Mouse (Mus musculus) lung, postnatal 14 days (tissue): ENCODE measurements around the gene Anks3.

Experiments
- DNase-seq: peaks from one replicate; pipeline ENCODE4 v3.0.0; 2021

Gene Anks3

DNA sequence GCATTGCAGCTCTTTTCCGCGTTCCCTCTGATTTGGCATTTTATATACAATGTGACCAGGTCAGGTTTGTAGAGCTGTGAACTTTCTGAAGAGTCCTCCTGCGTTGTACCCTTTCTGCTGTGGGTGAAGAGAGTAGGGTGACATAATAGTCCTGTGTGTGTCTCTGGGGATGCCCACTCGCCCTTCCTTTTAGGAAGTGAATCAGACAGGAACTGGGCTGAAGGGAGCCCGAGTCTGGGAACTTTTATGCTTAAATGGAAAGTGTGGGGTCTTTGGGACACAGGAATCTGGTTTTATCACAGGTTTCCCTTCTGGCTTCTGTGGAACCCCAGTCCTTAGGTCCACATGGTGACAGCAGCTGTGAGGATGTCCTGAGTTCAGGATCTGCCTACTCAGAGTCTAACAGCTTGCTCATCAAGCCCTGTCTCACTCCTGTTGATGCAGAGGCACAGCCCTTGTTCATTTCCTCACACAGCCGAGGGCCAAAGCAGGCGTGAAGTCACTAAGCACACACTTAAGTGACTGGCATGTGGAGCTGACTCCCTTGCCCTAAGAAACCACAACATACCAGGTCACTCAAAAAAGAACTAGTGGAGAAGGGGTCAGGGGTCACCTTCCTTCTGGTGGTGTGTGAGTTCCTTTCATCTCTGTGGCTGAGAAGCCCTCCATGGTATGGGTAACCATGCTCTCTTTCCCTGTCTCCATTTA lies 69.7 kb downstream of the Anks3 start:
- DNase-seq: no peak

DNA sequence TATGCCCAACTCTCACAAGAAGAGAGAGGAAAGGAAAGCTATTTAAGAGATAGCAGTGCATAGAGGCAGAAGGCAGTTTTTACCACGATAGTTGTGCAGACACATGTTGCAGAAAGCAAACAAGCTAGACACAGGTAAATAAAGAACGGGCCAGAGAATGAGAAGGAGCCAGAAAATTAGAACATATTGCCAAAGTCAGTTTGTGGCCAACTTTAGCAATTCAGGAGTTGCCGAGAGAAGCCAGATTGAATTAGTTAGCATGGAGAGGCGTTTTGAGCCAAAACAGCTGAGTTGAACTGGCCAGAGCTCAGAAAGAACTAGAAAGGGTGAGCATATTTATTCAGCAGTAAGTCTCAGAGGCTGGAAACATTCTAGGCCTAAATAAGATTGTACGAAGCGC lies 71.8 kb downstream of the Anks3 start:
- no peak for DNase-seq
